Mouse (Mus musculus): ENCODE measurements around the gene Nt5c2. TPM values are rescaled to one million over a fixed set of nuclear protein-coding genes. Genes with fewer than 3 reads are reported as not detected.

Nt5c2 gene
- polyA plus RNA-seq, 1 experiment from 2014 or later: 73.5 TPM

GRCm38 (mm10) chr19:46887811-46888527, 127.0 kb downstream of the Nt5c2 start:
- H3K4me3 ChIP-seq (ENCODE audit: low read depth, low read length): no peak overlapping the region
- H3K9ac ChIP-seq (ENCODE audit: low read length): no peak overlapping the region
- no peak overlapping the region for H3K27ac ChIP-seq (ENCODE audit: low read depth, low read length)
- H3K4me1 ChIP-seq (ENCODE audit: control insufficient read depth, insufficient read depth, low read length): no peaks in the 10 kb centered on the region
- no peak for ATAC-seq (ENCODE audit: low FRiP score)
- no peaks in the 10 kb centered on the region for H3K27me3 ChIP-seq (ENCODE audit: control insufficient read depth, insufficient read depth, low read length)
- H3K4me2 ChIP-seq: no peak overlapping the region
- H3K9me3 ChIP-seq (ENCODE audit: control insufficient read depth, low read length): no peaks in the 10 kb centered on the region
- peaks cover 9% of the 10 kb centered on the region; the same call in 1 of the 2 replicates for H3K36me3 ChIP-seq (ENCODE audit: control insufficient read depth, insufficient read depth, low read length)
- WGBS: 87% methylated on average over 14 of the region's 14 CpGs
- DNase-seq (ENCODE audit: low spot score, missing footprints): no peak

GRCm38 (mm10) chr19:46886826-46887225, 128.1 kb downstream of the Nt5c2 start:
- ATAC-seq (ENCODE audit: low FRiP score) (no peak), DNase-seq (ENCODE audit: low spot score, missing footprints) (no peak)
- Histone ChIP-seq H3K4me2 (no peak overlapping the region), H3K27ac (ENCODE audit: low read depth, low read length) (no peak overlapping the region), H3K9ac (ENCODE audit: low read length) (no peak overlapping the region), H3K27me3 (ENCODE audit: control insufficient read depth, insufficient read depth, low read length) (no peaks in the 10 kb centered on the region), H3K4me3 (ENCODE audit: low read depth, low read length) (no peak overlapping the region), H3K36me3 (ENCODE audit: control insufficient read depth, insufficient read depth, low read length) (peaks cover 9% of the 10 kb centered on the region; the same call in 1 of the 2 replicates), H3K9me3 (ENCODE audit: control insufficient read depth, low read length) (no peaks in the 10 kb centered on the region), H3K4me1 (ENCODE audit: control insufficient read depth, insufficient read depth, low read length) (no peaks in the 10 kb centered on the region)
- 93% methylated on average over 7 of the region's 7 CpGs for WGBS

- DNase-seq (ENCODE audit: low spot score, missing footprints): no peak
- H3K27me3 ChIP-seq (ENCODE audit: control insufficient read depth, insufficient read depth, low read length): no peaks in the 10 kb centered on the region
Measured at GRCm38 (mm10) chr19:46885365-46885764, 129.6 kb downstream of the Nt5c2 start.

GRCm38 (mm10) chr19:46879876-46880275, 135.1 kb downstream of the Nt5c2 start:
- Histone ChIP-seq H3K27me3 (ENCODE audit: control insufficient read depth, insufficient read depth, low read length) (no peaks in the 10 kb centered on the region), H3K4me2 (no peak overlapping the region), H3K36me3 (ENCODE audit: control insufficient read depth, insufficient read depth, low read length) (no peaks in the 10 kb centered on the region), H3K9me3 (ENCODE audit: control insufficient read depth, low read length) (no peaks in the 10 kb centered on the region), H3K9ac (ENCODE audit: low read length) (no peak overlapping the region), H3K4me3 (ENCODE audit: low read depth, low read length) (no peak overlapping the region), H3K4me1 (ENCODE audit: control insufficient read depth, insufficient read depth, low read length) (no peaks in the 10 kb centered on the region), H3K27ac (ENCODE audit: low read depth, low read length) (no peak overlapping the region)
- 100% methylated on average over 2 of the region's 2 CpGs for WGBS
- ATAC-seq (ENCODE audit: low FRiP score) (no peak), DNase-seq (ENCODE audit: low spot score, missing footprints) (no peak)

More at GRCm38 (mm10) chr19:46885365-46885764, 129.6 kb downstream of the Nt5c2 start:
- Histone ChIP-seq H3K9ac (ENCODE audit: low read length) (no peak overlapping the region), H3K4me1 (ENCODE audit: control insufficient read depth, insufficient read depth, low read length) (no peaks in the 10 kb centered on the region), H3K27ac (ENCODE audit: low read depth, low read length) (no peak overlapping the region), H3K36me3 (ENCODE audit: control insufficient read depth, insufficient read depth, low read length) (0 out of 2 replicates have a peak, but pooled peaks cover 6% of the 10 kb centered on the region), H3K4me2 (no peak overlapping the region), H3K9me3 (ENCODE audit: control insufficient read depth, low read length) (no peaks in the 10 kb centered on the region), H3K4me3 (ENCODE audit: low read depth, low read length) (no peak overlapping the region)
- WGBS: 92% methylated on average over 4 of the region's 4 CpGs
- no peak for ATAC-seq (ENCODE audit: low FRiP score)

- Histone ChIP-seq H3K27ac (ENCODE audit: low read depth, low read length) (no peak overlapping the region), H3K4me2 (no peak overlapping the region), H3K27me3 (ENCODE audit: control insufficient read depth, insufficient read depth, low read length) (no peaks in the 10 kb centered on the region), H3K4me3 (ENCODE audit: low read depth, low read length) (no peak overlapping the region), H3K4me1 (ENCODE audit: control insufficient read depth, insufficient read depth, low read length) (no peaks in the 10 kb centered on the region), H3K9ac (ENCODE audit: low read length) (no peak overlapping the region), H3K9me3 (ENCODE audit: control insufficient read depth, low read length) (no peaks in the 10 kb centered on the region), H3K36me3 (ENCODE audit: control insufficient read depth, insufficient read depth, low read length) (no peaks in the 10 kb centered on the region)
- no peak for DNase-seq (ENCODE audit: low spot score, missing footprints)
- ATAC-seq (ENCODE audit: low FRiP score): no peak
- WGBS: 65% methylated on average over 13 of the region's 13 CpGs
Measured at GRCm38 (mm10) chr19:46878346-46878745, 136.6 kb downstream of the Nt5c2 start.

GRCm38 (mm10) chr19:46877886-46878285, 137.1 kb downstream of the Nt5c2 start:
- Histone ChIP-seq H3K4me1 (ENCODE audit: control insufficient read depth, insufficient read depth, low read length) (no peaks in the 10 kb centered on the region), H3K4me2 (no peak overlapping the region), H3K27ac (ENCODE audit: low read depth, low read length) (no peak overlapping the region), H3K9ac (ENCODE audit: low read length) (no peak overlapping the region), H3K4me3 (ENCODE audit: low read depth, low read length) (no peak overlapping the region), H3K36me3 (ENCODE audit: control insufficient read depth, insufficient read depth, low read length) (no peaks in the 10 kb centered on the region), H3K27me3 (ENCODE audit: control insufficient read depth, insufficient read depth, low read length) (no peaks in the 10 kb centered on the region), H3K9me3 (ENCODE audit: control insufficient read depth, low read length) (no peaks in the 10 kb centered on the region)
- no peak for DNase-seq (ENCODE audit: low spot score, missing footprints)
- no peak for ATAC-seq (ENCODE audit: low FRiP score)
- WGBS: 91% methylated on average over 13 of the region's 13 CpGs

- WGBS: 39% methylated on average over 12 of the region's 12 CpGs
- H3K4me1 ChIP-seq (ENCODE audit: control insufficient read depth, insufficient read depth, low read length): no peaks in the 10 kb centered on the region
- DNase-seq (ENCODE audit: low spot score, missing footprints): peak; percentile 97
- no peaks in the 10 kb centered on the region for H3K27me3 ChIP-seq (ENCODE audit: control insufficient read depth, insufficient read depth, low read length)
- ATAC-seq (ENCODE audit: low FRiP score): peak; percentile 74
- H3K4me3 ChIP-seq (ENCODE audit: low read depth, low read length): no peak overlapping the region
- H3K9ac ChIP-seq (ENCODE audit: low read length): no peak overlapping the region
- no peak overlapping the region for H3K27ac ChIP-seq (ENCODE audit: low read depth, low read length)
- no peaks in the 10 kb centered on the region for H3K9me3 ChIP-seq (ENCODE audit: control insufficient read depth, low read length)
- no peaks in the 10 kb centered on the region for H3K36me3 ChIP-seq (ENCODE audit: control insufficient read depth, insufficient read depth, low read length)
- H3K4me2 ChIP-seq: no peak overlapping the region
Measured at GRCm38 (mm10) chr19:46875790-46876189, 139.2 kb downstream of the Nt5c2 start.

- WGBS: 87% methylated on average over 3 of the region's 3 CpGs
- DNase-seq (ENCODE audit: low spot score, missing footprints) (no peak), ATAC-seq (ENCODE audit: low FRiP score) (no peak)
- Histone ChIP-seq H3K4me3 (ENCODE audit: low read depth, low read length) (no peak overlapping the region), H3K27me3 (ENCODE audit: control insufficient read depth, insufficient read depth, low read length) (no peaks in the 10 kb centered on the region), H3K36me3 (ENCODE audit: control insufficient read depth, insufficient read depth, low read length) (no peaks in the 10 kb centered on the region), H3K4me2 (no peak overlapping the region), H3K27ac (ENCODE audit: low read depth, low read length) (no peak overlapping the region), H3K9ac (ENCODE audit: low read length) (no peak overlapping the region), H3K9me3 (ENCODE audit: control insufficient read depth, low read length) (no peaks in the 10 kb centered on the region), H3K4me1 (ENCODE audit: control insufficient read depth, insufficient read depth, low read length) (no peaks in the 10 kb centered on the region)
Measured at GRCm38 (mm10) chr19:46873924-46874323, 141.0 kb downstream of the Nt5c2 start.

GRCm38 (mm10) chr19:46871651-46872050, 143.3 kb downstream of the Nt5c2 start:
- Histone ChIP-seq H3K27me3 (ENCODE audit: control insufficient read depth, insufficient read depth, low read length) (no peaks in the 10 kb centered on the region), H3K36me3 (ENCODE audit: control insufficient read depth, insufficient read depth, low read length) (no peaks in the 10 kb centered on the region), H3K27ac (ENCODE audit: low read depth, low read length) (no peak overlapping the region), H3K9ac (ENCODE audit: low read length) (no peak overlapping the region), H3K4me2 (no peak overlapping the region), H3K9me3 (ENCODE audit: control insufficient read depth, low read length) (no peaks in the 10 kb centered on the region), H3K4me3 (ENCODE audit: low read depth, low read length) (no peak overlapping the region), H3K4me1 (ENCODE audit: control insufficient read depth, insufficient read depth, low read length) (no peaks in the 10 kb centered on the region)
- no peak for ATAC-seq (ENCODE audit: low FRiP score)
- 74% methylated on average over 7 of the region's 7 CpGs for WGBS
- no peak for DNase-seq (ENCODE audit: low spot score, missing footprints)

Data from midbrain, embryonic 11.5 days (tissue).